Mouse (Mus musculus) adrenal gland, postnatal 36 days (tissue): ENCODE measurements at regions not wholly inside any gene's neighbourhood (a gene's known extent, or its start where the extent isn't known, plus 50 kb on each side); places are given as distances from the start of the nearest gene placed in this dataset.
A peak's percentile ranks its signal among the peaks of the same experiment; 100 is the strongest.

Experiments used
- DNase-seq, 2 experiments: peaks; one replicate each; pipeline ENCODE4 v3.0.0; 2021; ENCODE audit warnings: mixed read lengths in 1 of 2

DNA sequence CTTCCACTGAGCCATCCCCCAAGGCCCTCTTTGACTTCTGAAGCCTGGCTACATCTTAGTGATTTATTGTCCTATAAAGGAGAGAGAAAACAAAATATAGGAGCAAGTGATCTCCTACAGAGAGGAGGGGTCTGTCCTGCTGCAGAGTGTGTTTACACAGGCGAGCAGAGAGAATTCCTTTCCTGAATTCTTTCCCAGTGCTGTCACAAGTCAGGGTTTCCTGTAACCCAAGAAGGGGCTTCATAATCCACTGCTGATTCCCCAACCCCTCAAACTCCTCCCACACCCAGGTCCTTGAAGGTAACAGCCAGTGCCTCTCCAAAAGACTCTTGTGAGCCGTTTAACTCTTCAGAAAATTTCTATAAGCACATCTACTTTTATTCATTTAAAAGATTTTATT lies 66.8 kb upstream of the Tpm1 start:
- no peak for DNase-seq

GRCm38 (mm10) chr9:67114099-67114498 lies 64.9 kb upstream of the Tpm1 start:
- no peak for DNase-seq

DNA sequence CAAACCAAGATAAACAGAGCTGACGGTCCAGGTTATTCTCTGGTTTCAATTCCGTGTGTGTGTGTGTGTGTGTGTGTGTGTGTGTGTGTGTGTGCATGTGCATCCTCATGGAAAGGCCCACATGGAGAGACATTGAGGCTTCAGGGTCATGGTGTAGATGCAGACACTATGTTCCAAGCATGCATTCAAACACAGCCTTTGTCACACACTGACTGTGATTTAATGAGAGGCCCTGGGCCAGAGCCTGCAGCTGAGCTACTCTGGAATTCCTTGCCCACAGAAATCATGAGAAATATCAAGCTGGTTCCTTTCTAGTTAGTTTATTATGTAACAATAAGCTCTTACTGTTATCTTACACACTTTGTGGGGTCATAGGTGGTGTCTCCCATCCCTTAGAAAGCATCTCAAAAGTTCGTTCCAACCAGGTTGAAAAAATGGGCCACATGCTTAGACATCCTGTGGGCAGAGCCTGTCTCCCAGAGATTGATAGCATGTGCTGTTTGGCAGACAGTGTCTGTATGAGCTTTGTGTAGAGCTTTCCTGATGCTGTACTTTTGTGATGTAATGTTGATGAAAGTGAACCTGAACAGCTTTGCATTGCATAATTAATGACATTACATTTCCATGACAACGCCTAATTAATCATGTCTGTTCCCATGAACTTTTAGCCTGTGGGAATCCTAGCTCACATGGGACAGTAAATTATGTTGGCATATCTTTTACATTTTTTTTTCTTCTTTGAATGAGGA lies 62.8 kb upstream of the Tpm1 start:
- DNase-seq, result peak in 1 of 2 experiments; percentile 13

DNA sequence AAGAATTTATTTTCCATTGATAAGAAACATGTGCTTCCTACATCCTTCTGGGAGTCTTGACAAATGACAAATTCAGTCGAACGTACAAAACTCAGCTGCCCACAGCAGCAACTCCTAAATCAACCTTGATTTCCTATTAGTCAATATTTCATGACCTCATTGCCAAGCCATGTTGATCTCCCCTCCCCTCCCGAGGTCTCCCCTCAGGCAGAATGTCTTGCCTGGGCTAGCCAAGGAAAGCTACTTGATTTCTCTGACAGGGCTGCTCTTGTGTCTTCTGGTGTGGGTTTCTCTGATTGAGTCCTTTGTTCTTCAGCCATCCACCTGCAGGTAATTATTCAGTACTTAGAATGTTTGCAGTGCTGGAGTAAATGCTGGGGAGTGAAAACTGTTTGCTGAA lies 58.7 kb upstream of the Tpm1 start:
- no peak for DNase-seq

DNA sequence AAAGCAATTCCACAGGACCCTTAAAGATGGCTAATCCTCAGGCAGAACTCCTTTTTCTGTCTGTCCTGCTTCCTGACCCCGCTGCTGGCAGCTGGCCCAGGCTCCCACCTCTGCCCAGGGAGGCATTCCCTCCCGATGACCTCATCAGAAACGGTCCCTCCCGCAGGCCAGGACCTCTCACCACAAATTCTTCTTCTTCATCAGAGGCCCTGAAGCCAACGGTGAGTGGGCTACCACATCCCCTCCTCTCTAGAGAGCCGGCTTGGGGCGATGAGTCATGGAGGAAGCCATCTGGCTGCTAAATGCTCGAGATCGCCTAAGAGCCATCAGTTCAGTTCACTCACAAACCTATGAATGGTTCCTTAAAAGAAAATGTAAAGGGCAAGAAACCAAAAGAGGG lies 56.7 kb upstream of the Tpm1 start:
- peak; percentile 46 to 64 for DNase-seq

DNA sequence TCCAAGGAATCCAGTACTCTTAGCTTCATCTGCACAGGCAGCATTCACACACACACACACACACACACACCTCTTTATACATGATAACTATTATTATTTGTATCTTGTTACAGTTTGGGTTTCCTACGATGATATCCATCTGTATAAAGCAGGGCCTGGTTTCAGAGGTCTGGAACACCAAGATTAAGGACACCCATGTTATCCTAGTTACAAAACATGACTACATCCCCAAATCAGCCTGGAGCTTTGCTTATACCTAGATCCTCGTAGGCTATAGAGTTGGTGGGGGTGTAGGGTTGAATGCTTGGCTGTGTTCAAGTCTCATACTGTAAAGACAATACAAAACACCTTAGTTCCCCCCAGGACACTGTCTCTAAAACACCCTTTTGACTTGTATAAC lies 56.0 kb upstream of the Tpm1 start:
- DNase-seq, result no peak

- no peak for DNase-seq
Observed at GRCm38 (mm10) chr9:67104616-67105015, 55.4 kb upstream of the Tpm1 start.

DNA sequence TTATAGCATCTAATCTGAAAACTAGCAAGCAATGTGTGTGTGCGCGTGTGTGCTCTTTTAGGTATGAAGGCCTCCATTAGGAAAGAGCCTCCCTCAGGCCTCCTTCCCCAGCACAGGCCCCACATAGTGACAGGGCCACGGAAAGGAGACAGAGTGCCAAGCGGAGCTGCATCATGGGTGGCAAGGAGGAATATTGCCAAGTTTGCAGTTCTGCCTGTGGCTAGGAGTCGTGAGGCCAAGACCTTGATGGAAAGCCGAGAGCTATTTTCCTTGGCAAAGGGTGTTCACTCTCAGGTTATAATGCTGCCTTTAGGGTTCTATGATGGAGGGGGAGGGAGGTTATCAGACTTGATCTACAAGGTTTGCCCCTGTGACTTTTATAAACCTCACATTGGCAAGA lies 53.4 kb upstream of the Tpm1 start:
- DNase-seq, result peak; percentile 63 to 76

GRCm38 (mm10) chr9:67099471-67099870 lies 50.3 kb upstream of the Tpm1 start:
- DNase-seq, result no peak
